Mouse (Mus musculus) testis, postnatal 14 days (tissue): Measurements from ENCODE around the gene Mrpl45.
"Not testable (repeated sequence)": the region's sequence is repeated elsewhere in the genome, so short reads cannot be mapped to it uniquely, and the experiment has no call there.

ENCODE experiments used
- DNase-seq: peaks from one replicate; pipeline ENCODE4 v3.0.0; 2021; ENCODE audit warnings: low spot score

The Mrpl45 gene

GRCm38 (mm10) chr11:97315504-97316503 lies at the start of gene Mrpl45:
Mrpl45 (plus strand) TSS chr11:97315716.
- peak; percentile 98 for DNase-seq

- DNase-seq, result not testable (repeated sequence)
These were observed 49.0 kb upstream of the Mrpl45 start for GRCm38 (mm10) chr11:97266544-97266943.

- not testable (repeated sequence) for DNase-seq
These were observed 45.5 kb upstream of the Mrpl45 start for GRCm38 (mm10) chr11:97270004-97270403.

- no peak for DNase-seq
These were observed 42.7 kb upstream of the Mrpl45 start for GRCm38 (mm10) chr11:97272835-97273234.

GRCm38 (mm10) chr11:97273613-97274012 lies 41.9 kb upstream of the Mrpl45 start:
- no peak for DNase-seq

- not testable (repeated sequence) for DNase-seq
These were observed 40.6 kb upstream of the Mrpl45 start for GRCm38 (mm10) chr11:97274947-97275346.

GRCm38 (mm10) chr11:97275349-97275748 lies 40.2 kb upstream of the Mrpl45 start:
- DNase-seq, result no peak

GRCm38 (mm10) chr11:97276019-97276418 lies 39.5 kb upstream of the Mrpl45 start:
- no peak for DNase-seq

- no peak for DNase-seq
These were observed 38.4 kb upstream of the Mrpl45 start for GRCm38 (mm10) chr11:97277166-97277565.

GRCm38 (mm10) chr11:97278456-97278855 lies 37.1 kb upstream of the Mrpl45 start:
- no peak for DNase-seq

- no peak for DNase-seq
These were observed 36.5 kb upstream of the Mrpl45 start for GRCm38 (mm10) chr11:97279040-97279404.

- DNase-seq, result peak; percentile 73
These were observed 35.9 kb upstream of the Mrpl45 start for GRCm38 (mm10) chr11:97279405-97280215.

GRCm38 (mm10) chr11:97280216-97280861 lies 35.2 kb upstream of the Mrpl45 start, which contains the start of gene Npepps:
Npepps (minus strand) TSS chr11:97280638.
- peak; percentile 80 for DNase-seq

- DNase-seq, result no peak
These were observed 33.3 kb upstream of the Mrpl45 start for GRCm38 (mm10) chr11:97282179-97282578.

GRCm38 (mm10) chr11:97284854-97285253 lies 30.7 kb upstream of the Mrpl45 start:
- DNase-seq, result no peak

GRCm38 (mm10) chr11:97285852-97286775 lies 29.4 kb upstream of the Mrpl45 start:
- DNase-seq, result no peak

- DNase-seq, result no peak
These were observed 28.5 kb upstream of the Mrpl45 start for GRCm38 (mm10) chr11:97286973-97287372.

- no peak for DNase-seq
These were observed 27.9 kb upstream of the Mrpl45 start for GRCm38 (mm10) chr11:97287643-97288042.

- DNase-seq, result no peak
These were observed 26.0 kb upstream of the Mrpl45 start for GRCm38 (mm10) chr11:97289276-97290230.

GRCm38 (mm10) chr11:97292731-97293130 lies 22.8 kb upstream of the Mrpl45 start:
- no peak for DNase-seq
